Mouse (Mus musculus): ENCODE measurements around the gene Cc2d2b. TPM values are rescaled to one million over a fixed set of nuclear protein-coding genes. Genes with fewer than 3 reads are reported as not detected.

Gene Cc2d2b
- total RNA-seq (2021): 1 to 10 TPM in 1 of 2 experiments, not detected in 1; 1.1 TPM
- long read RNA-seq, experiment 1: 0 reads
- long read RNA-seq, experiment 2: 0 reads

GRCm38 (mm10) chr19:40748559-40748958 lies at the start of gene Cc2d2b:
Cc2d2b (plus strand) TSS chr19:40748753.
- no peak for DNase-seq (ENCODE audit: low spot score in 2 of 2)

GRCm38 (mm10) chr19:40699816-40700215 lies 48.7 kb upstream of the Cc2d2b start:
- no peak for DNase-seq (ENCODE audit: low spot score in 2 of 2)

GRCm38 (mm10) chr19:40702406-40702805 lies 46.1 kb upstream of the Cc2d2b start:
- peak; percentile 68 to 81 for DNase-seq (ENCODE audit: low spot score in 2 of 2)

- DNase-seq (ENCODE audit: low spot score in 2 of 2): peak in 1 of 2 experiments; percentile 22
Measured at GRCm38 (mm10) chr19:40712889-40713628, 35.5 kb upstream of the Cc2d2b start.

GRCm38 (mm10) chr19:40714700-40715099 lies 33.9 kb upstream of the Cc2d2b start:
- no peak for DNase-seq (ENCODE audit: low spot score in 2 of 2)

GRCm38 (mm10) chr19:40716981-40717380 lies 31.6 kb upstream of the Cc2d2b start:
- DNase-seq (ENCODE audit: low spot score in 2 of 2): no peak

GRCm38 (mm10) chr19:40719439-40720105 lies 29.0 kb upstream of the Cc2d2b start:
- no peak for DNase-seq (ENCODE audit: low spot score in 2 of 2)

- no peak for DNase-seq (ENCODE audit: low spot score in 2 of 2)
Measured at GRCm38 (mm10) chr19:40720381-40720780, 28.2 kb upstream of the Cc2d2b start.

- DNase-seq (ENCODE audit: low spot score in 2 of 2): peak; percentile 50 to 67
Measured at GRCm38 (mm10) chr19:40722137-40723038, 26.2 kb upstream of the Cc2d2b start.

- peak in 1 of 2 experiments; percentile 22 for DNase-seq (ENCODE audit: low spot score in 2 of 2)
Measured at GRCm38 (mm10) chr19:40723516-40723915, 25.0 kb upstream of the Cc2d2b start.

GRCm38 (mm10) chr19:40726148-40726547 lies 22.4 kb upstream of the Cc2d2b start:
- DNase-seq (ENCODE audit: low spot score in 2 of 2): no peak

GRCm38 (mm10) chr19:40726614-40727013 lies 21.9 kb upstream of the Cc2d2b start:
- no peak for DNase-seq (ENCODE audit: low spot score in 2 of 2)

- DNase-seq (ENCODE audit: low spot score in 2 of 2): no peak
Measured at GRCm38 (mm10) chr19:40728213-40728612, 20.3 kb upstream of the Cc2d2b start.

GRCm38 (mm10) chr19:40728732-40729420 lies 19.7 kb upstream of the Cc2d2b start:
- DNase-seq (ENCODE audit: low spot score in 2 of 2): no peak

- peak in 1 of 2 experiments; percentile 36 for DNase-seq (ENCODE audit: low spot score in 2 of 2)
Measured at GRCm38 (mm10) chr19:40733409-40733808, 15.1 kb upstream of the Cc2d2b start.

- DNase-seq (ENCODE audit: low spot score in 2 of 2): no peak
Measured at GRCm38 (mm10) chr19:40733849-40734248, 14.7 kb upstream of the Cc2d2b start.

GRCm38 (mm10) chr19:40736680-40737512 lies 11.7 kb upstream of the Cc2d2b start:
- DNase-seq (ENCODE audit: low spot score in 2 of 2): peak; percentile 65 to 84

- no peak for DNase-seq (ENCODE audit: low spot score in 2 of 2)
Measured at GRCm38 (mm10) chr19:40737613-40738012, 10.9 kb upstream of the Cc2d2b start.

GRCm38 (mm10) chr19:40738683-40739324 lies 9.7 kb upstream of the Cc2d2b start:
- no peak for DNase-seq (ENCODE audit: low spot score in 2 of 2)

Data from left cerebral cortex, adult 18-20 months (tissue).